ENCODE assay signal across 8 mouse cellular contexts in genomic region chr15:31365720-31366591, GRCm38 (mm10). TPM values are rescaled to one million over a fixed set of nuclear protein-coding genes. Genes with fewer than 3 reads are reported as not detected.
DNase-seq lines count a peak whose midpoint lies in the region; ATAC-seq and TF ChIP-seq lines count a peak whose summit lies in the region.

No protein-coding gene starts in this region.

- no peak for TF ChIP-seq CTCF in layer of hippocampus, adult 2 months (conservative IDR thresholded peaks at IDR 0.05)

- peak overlapping the region; percentile 94 for H3K27ac ChIP-seq in layer of hippocampus, adult 2 months
- H3K27ac ChIP-seq in embryonic facial prominence, embryonic 15.5 days (replicated peaks): no peak overlapping the region
- no peak overlapping the region for H3K27ac ChIP-seq in hindbrain, embryonic 12.5 days
- no peak overlapping the region for H3K27ac ChIP-seq in liver, embryonic 12.5 days
- no peak overlapping the region for H3K27ac ChIP-seq in neural tube, embryonic 15.5 days (replicated peaks)

- peaks cover 53% of the 10 kb centered on the region for H3K27me3 ChIP-seq in embryonic facial prominence, embryonic 15.5 days
- H3K27me3 ChIP-seq in hindbrain, embryonic 12.5 days: peaks cover 73% of the 10 kb centered on the region
- H3K27me3 ChIP-seq in liver, embryonic 12.5 days (replicated peaks): peaks cover 68% of the 10 kb centered on the region
- peaks cover 66% of the 10 kb centered on the region for H3K27me3 ChIP-seq in neural tube, embryonic 15.5 days (replicated peaks)

- no peaks in the 10 kb centered on the region for H3K36me3 ChIP-seq in embryonic facial prominence, embryonic 15.5 days
- H3K36me3 ChIP-seq in hindbrain, embryonic 12.5 days: no peaks in the 10 kb centered on the region
- no peaks in the 10 kb centered on the region for H3K36me3 ChIP-seq in liver, embryonic 12.5 days
- H3K36me3 ChIP-seq in neural tube, embryonic 15.5 days: no peaks in the 10 kb centered on the region

- H3K4me1 ChIP-seq in embryonic facial prominence, embryonic 15.5 days: peaks cover 31% of the 10 kb centered on the region
- peaks cover 34% of the 10 kb centered on the region for H3K4me1 ChIP-seq in hindbrain, embryonic 12.5 days
- H3K4me1 ChIP-seq in liver, embryonic 12.5 days: peaks cover 18% of the 10 kb centered on the region
- peaks cover 38% of the 10 kb centered on the region for H3K4me1 ChIP-seq in neural tube, embryonic 15.5 days

- H3K9ac ChIP-seq in embryonic facial prominence, embryonic 15.5 days: no peak overlapping the region
- no peak overlapping the region for H3K9ac ChIP-seq in hindbrain, embryonic 12.5 days
- H3K9ac ChIP-seq in liver, embryonic 12.5 days: no peak overlapping the region
- H3K9ac ChIP-seq in neural tube, embryonic 15.5 days (replicated peaks): no peak overlapping the region

- ATAC-seq in embryonic facial prominence, embryonic 15.5 days (ENCODE audit: insufficient number of reproducible peaks, low FRiP score, low TSS enrichment, low read depth): no peak
- no peak for ATAC-seq in hindbrain, embryonic 12.5 days (ENCODE audit: low FRiP score)
- ATAC-seq in liver, embryonic 12.5 days: no peak
- ATAC-seq in neural tube, embryonic 15.5 days (ENCODE audit: low FRiP score): no peak

- peak overlapping the region; percentile 85 for H3K4me3 ChIP-seq in layer of hippocampus, adult 2 months
- peak overlapping the region; percentile 61 for H3K4me3 ChIP-seq in embryonic facial prominence, embryonic 15.5 days (replicated peaks)
- H3K4me3 ChIP-seq in hindbrain, embryonic 12.5 days: peak overlapping the region; percentile 52
- H3K4me3 ChIP-seq in liver, embryonic 12.5 days: peak overlapping the region; percentile 57
- H3K4me3 ChIP-seq in neural tube, embryonic 15.5 days (replicated peaks): peak overlapping the region; percentile 57

- 2% methylated on average over 37 of the region's 37 CpGs for WGBS in embryonic facial prominence, embryonic 15.5 days
- WGBS in hindbrain, embryonic 12.5 days: 2% methylated on average over 37 of the region's 37 CpGs
- 3% methylated on average over 37 of the region's 37 CpGs for WGBS in liver, embryonic 12.5 days (ENCODE audit: insufficient replicate concordance)
- WGBS in neural tube, embryonic 15.5 days: 2% methylated on average over 37 of the region's 37 CpGs

- H3K9me3 ChIP-seq in embryonic facial prominence, embryonic 15.5 days (replicated peaks): no peaks in the 10 kb centered on the region
- H3K9me3 ChIP-seq in hindbrain, embryonic 12.5 days (replicated peaks): no peaks in the 10 kb centered on the region
- no peaks in the 10 kb centered on the region for H3K9me3 ChIP-seq in liver, embryonic 12.5 days (replicated peaks)
- H3K9me3 ChIP-seq in neural tube, embryonic 15.5 days (replicated peaks): no peaks in the 10 kb centered on the region

- peak overlapping the region; percentile 100 for H3K4me2 ChIP-seq in embryonic facial prominence, embryonic 15.5 days (replicated peaks)
- H3K4me2 ChIP-seq in hindbrain, embryonic 12.5 days (replicated peaks): peak overlapping the region; percentile 99
- H3K4me2 ChIP-seq in liver, embryonic 12.5 days: peak overlapping the region; percentile 76
- peak overlapping the region; percentile 100 for H3K4me2 ChIP-seq in neural tube, embryonic 15.5 days

- no peak for DNase-seq in layer of hippocampus, adult 2 months (ENCODE audit: low spot score in 2 of 2)
- no peak for DNase-seq in layer of hippocampus, postnatal 36 days
- DNase-seq in urinary bladder, postnatal 4 days (ENCODE audit: low spot score in 2 of 2): no peak
- DNase-seq in ovary, postnatal 10 days (ENCODE audit: low spot score): no peak

RNA-seq across cellular contexts. Expression of gene Ankrd33b, which starts 1.6 kb away (rescaled TPM):
- total RNA-seq in layer of hippocampus, adult 2 months (2021): 10 to 100 TPM; 58.7 to 59.4 TPM
- total RNA-seq in layer of hippocampus, postnatal 36 days (2021): 10 to 100 TPM; 53.2 to 54.2 TPM
- polyA plus RNA-seq in embryonic facial prominence, embryonic 15.5 days (2015; fragmentation: Nextera tagmentation; extraction: Ambion mirVana): 0.80 and 1.1 TPM in 2 replicates
- 0.85 and 0.87 TPM in 2 replicates for polyA plus RNA-seq in hindbrain, embryonic 12.5 days (2016; fragmentation: Nextera tagmentation; extraction: Ambion mirVana)
- 0.50 and 0.60 TPM in 2 replicates for polyA plus RNA-seq in liver, embryonic 12.5 days (2016; fragmentation: Nextera tagmentation; extraction: Ambion mirVana)
- 0.70 and 2.6 TPM in 2 replicates for polyA plus RNA-seq in neural tube, embryonic 15.5 days (2015; fragmentation: Nextera tagmentation; extraction: Ambion mirVana)
